Mouse (Mus musculus) lung, postnatal 10 days (tissue): ENCODE measurements around the gene Iqch.

Source experiments
- DNase-seq: peaks from one replicate; pipeline ENCODE4 v3.0.0; 2021

The Iqch gene

DNA sequence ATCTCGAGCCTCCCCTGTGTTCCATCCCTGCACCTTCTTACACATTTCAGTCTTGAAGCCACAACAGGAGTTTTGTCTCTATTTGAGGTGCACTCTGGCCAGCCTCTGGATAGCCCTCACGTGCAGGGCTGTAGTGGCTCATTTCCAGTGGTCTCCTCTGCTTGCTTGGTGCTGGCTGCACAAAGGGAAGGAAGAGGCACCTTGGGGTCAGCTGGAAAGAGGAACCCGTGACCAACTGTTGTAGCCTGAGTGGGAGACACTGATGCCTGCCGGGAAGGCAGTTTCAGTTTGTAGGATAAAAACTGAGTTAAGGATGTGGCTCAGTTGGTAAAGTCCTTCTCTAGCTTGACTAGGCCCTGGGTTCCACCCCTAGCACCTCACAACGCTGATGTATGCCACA, 9.7 kb upstream of the Iqch start:
- DNase-seq, result no peak

DNA sequence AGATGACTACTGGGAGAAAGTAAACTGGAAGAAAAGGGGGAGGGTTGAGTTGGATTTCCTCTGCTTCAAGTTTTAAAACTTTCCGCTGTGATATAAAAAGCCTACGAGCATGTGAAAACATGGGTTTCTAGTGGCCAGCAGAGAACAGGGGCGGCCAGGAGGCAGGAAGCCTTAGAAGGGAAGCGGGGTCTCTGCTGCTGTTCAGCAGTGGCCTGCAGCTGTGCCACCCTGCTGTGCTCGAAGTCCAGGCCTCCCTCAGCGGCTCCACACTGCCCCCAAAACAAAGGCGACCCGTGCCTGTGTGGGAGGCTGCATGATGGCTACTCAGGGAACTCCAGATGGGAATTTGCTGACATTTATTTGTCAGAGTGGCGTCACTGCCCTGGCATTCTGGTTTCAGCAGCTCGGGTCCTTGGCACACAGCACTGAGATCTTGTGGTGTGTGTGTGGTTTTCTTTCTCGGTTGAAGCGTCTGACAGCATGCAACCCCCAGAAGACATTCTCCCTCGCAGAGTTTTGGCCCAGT, 8.6 kb upstream of the Iqch start:
- peak; percentile 68 for DNase-seq

GRCm38 (mm10) chr9:63610231-63610630, 7.9 kb upstream of the Iqch start:
- no peak for DNase-seq

DNA sequence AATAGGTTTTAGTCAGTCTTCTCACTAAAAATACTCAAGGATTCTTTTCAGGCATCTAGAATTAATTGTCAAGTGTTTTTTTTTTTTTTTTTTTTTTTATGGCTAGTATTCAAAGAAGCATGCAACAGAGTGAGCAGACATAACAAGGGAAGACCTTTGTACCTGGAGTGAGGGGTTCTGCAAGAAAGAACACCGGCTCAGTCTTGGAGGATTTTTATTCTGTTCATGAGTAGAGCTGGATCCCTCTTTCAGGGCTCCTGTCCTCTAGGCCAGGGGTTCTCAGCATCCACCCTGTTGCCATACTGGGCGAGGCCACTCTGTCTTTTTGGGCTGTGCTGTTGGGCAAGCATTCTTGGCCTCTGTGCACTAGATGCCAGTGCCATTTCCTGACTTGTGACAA, 7.5 kb upstream of the Iqch start:
- DNase-seq, result no peak

DNA sequence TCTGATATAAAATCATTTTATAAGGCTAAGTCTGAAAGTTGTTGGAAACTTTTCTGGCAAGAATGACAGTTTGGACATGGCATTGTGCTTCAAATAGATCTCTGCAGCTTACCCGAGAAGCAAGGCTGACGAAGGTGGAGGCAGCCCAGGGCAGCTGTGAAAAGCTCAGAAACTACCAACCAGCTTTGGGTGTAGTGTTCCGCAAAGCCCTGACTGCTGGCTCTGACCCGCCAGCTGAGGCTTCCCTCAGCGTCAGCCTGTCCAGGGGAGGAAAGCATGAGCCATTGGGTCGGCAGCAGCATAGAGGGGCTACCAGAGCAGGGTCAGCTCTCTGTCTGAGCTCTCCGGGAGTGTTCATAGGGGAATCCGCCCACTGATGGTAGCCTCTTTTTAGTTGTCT, 7.0 kb upstream of the Iqch start:
- DNase-seq, result no peak

- DNase-seq, result no peak
These were observed 5.7 kb upstream of the Iqch start for GRCm38 (mm10) chr9:63608006-63608405.

GRCm38 (mm10) chr9:63606594-63606993, 4.3 kb upstream of the Iqch start:
- DNase-seq, result no peak

GRCm38 (mm10) chr9:63603849-63604248, 1.6 kb upstream of the Iqch start:
- no peak for DNase-seq

- DNase-seq, result peak; percentile 78
These were observed 5.6 kb downstream of the Iqch start for GRCm38 (mm10) chr9:63596660-63597059.

- DNase-seq, result no peak
These were observed 6.6 kb downstream of the Iqch start for GRCm38 (mm10) chr9:63595652-63596051.

GRCm38 (mm10) chr9:63595032-63595431, 7.3 kb downstream of the Iqch start:
- DNase-seq, result no peak

GRCm38 (mm10) chr9:63591661-63592256, 10.5 kb downstream of the Iqch start:
- no peak for DNase-seq

- no peak for DNase-seq
These were observed 11.7 kb downstream of the Iqch start for GRCm38 (mm10) chr9:63590592-63590991.

DNA sequence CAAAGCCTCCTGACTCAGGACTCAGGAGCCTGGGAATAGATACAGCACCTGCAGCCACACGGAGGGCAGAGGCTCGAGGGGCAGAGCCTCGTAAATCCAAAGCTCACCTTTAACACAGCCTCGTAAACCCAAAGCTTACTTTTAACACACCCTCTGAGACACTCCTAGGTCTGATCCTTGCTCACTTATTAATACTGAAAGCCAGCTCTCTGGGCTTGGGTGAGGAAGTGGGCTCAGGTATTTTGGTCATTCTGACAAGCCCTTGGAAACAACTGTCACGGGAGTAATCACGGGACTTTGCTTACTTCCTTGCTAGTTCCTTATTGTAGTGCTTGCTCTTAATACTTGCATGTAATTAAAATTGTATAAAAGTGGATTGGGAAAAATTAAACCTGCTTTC, 13.1 kb downstream of the Iqch start:
- DNase-seq, result no peak

GRCm38 (mm10) chr9:63585251-63585650, 17.0 kb downstream of the Iqch start:
- DNase-seq, result no peak

DNA sequence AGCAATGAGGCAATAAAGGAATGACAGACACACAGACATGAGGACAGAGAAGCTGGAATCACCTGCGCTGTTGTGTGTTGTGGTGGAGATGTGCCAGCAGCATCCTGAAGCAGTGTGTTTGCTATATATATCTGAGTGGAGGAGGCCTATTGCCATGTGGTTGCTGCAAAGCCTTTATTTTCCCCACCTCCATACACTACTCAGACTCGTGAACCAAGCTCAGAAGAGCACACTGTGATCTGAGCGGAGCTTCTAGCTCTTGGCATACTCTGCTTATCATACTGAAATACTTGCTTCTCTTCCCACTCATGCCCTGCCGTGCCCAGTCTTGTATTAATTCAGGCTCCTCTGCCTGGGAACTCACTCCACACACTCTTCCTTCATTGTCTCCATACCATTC, 20.5 kb downstream of the Iqch start:
- DNase-seq, result no peak

DNA sequence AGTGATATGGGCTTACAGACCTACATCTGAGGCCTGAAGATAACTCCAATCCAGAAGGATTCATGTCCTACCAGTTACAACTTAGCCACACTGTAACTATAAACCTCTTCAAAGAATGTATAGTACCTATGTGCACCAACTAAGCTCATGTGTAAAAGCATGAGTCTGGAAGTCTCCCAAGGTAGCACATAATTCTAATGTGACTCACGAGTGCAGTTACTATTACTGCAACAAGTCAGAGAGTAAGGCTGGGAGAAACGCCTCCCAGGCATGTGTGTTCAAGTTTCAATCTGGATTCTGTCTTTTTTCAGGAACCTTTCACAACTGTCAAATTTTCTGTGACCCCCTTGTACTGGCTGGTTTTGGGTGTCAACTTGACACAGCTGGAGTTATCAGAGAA, 22.2 kb downstream of the Iqch start:
- DNase-seq, result no peak

DNA sequence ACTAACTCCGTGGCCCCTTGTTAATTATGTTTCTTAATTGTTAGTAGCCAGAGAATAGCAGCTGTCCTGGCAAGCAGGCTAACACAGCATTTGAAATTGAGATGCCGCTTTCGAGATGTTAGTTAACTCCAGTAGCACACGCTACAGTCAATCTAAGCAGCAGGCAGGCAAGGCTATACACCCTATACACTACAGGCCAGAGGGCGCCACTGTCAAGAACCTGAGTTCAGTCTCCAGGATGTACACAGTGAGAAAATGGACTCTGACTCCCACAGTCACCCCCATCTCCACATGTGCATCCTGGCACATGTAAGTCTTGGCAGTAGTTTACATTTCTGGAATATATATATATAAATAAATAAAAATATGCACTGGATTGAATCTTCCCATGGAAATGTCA, 22.6 kb downstream of the Iqch start:
- DNase-seq, result no peak

DNA sequence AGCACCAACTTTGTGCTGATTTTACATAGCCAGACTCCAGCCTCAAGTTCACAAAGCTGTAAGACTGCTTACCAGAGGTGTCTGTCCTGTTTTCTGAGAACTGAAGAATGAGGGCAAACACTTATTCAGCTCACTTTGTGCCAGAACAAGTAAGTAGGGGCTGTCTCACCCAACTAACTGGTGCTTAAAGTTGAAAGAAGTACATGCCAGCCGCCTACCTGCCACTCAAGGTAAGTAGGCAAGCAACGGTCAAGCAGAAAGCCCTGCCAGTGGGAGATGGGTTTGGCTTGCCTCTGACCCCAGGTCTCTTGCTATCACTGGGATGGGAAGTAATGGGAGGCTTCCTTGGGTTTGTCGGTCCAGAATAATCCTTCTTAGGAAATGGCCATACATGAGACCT, 24.8 kb downstream of the Iqch start:
- DNase-seq, result peak; percentile 47

- DNase-seq, result no peak
These were observed 29.4 kb downstream of the Iqch start for GRCm38 (mm10) chr9:63572874-63573273.

DNA sequence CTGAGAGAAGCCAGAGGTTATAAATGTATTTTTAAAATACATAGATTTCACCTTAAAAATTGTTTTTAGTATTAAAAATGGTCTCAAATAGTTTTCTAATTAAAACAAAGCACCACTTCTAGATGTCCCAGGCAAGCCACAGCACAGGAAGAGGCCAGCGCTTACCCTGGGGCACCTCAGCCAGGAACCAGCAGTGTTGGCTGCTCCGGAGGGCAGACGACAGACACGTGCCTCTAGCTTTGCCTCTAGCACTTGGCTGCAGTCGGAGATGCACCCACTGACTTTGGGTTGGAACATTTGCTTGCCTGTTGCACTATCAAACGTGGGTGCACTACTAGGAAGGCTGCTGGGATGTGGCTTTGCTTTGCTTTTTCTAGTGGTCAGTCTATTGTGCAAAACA, 30.4 kb downstream of the Iqch start:
- DNase-seq, result no peak

DNA sequence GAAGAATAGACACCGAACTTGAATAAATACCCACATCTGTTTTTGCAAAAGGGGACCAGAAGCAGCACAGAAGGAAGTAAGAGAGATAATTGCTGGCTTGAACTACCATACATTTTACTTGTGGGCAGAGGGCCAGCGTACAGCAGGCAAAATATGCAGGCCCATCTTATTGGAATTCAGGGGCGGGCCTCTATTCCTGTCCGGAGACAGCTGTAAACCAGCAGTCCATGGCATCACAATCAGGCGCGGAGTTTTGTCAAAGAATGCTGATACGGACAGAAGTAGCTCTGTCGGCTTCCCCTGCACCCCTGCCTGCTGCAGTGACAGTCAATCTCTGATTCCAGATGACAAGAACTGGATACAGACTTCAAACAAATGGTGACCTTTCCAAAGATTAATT, 33.5 kb downstream of the Iqch start:
- DNase-seq, result peak; percentile 34

DNA sequence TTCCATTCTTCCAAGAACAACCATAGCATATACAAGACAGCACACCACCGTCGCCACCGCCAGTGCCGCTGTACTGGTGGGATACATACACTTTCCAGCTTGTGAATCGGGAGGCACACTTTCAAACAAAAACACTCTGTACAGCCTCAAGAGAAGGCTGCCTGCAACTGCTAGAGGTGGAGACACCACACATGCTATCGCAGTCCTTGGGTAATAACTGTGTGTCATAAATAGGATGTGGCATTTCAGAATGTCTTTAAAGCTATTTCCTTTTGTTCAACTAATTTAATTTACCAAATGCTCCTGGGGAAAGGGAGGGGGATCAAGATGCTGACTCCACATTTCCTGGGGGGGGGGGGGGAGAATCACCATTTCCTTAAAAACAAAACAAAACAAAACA, 34.0 kb downstream of the Iqch start:
- DNase-seq, result no peak

DNA sequence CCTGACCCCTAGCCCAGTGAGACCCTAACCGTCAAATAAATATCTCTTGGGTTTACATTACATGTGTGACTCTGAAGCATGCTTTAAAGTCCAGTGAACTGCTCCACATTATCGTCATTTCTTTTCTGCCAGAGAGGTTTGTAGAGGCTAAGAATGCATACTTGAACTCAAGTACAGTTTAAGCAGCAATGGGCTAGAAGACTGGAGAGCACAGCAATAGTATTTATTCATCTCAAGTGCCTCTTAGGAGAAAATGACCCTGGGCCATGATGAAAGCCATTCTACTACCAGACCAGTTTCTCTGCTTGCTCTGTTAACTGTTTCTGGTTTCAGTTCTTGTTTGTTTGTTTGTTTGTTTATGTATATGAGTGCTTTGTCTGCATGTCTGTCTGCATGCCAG, 38.9 kb downstream of the Iqch start:
- DNase-seq, result peak; percentile 33

- DNase-seq, result no peak
These were observed 40.4 kb downstream of the Iqch start for GRCm38 (mm10) chr9:63561931-63562330.

GRCm38 (mm10) chr9:63556933-63557332, 45.4 kb downstream of the Iqch start:
- DNase-seq, result no peak
